Mouse (Mus musculus) stomach, postnatal 0 days (tissue): ENCODE data around the gene Glp2r. TPM values are rescaled to one million over a fixed set of nuclear protein-coding genes. Genes with fewer than 3 reads are reported as not detected.

Source experiments
- ATAC-seq: fragments of 200-750 bp; cut with Nextera tagmentation; 2 replicates; pipeline ENCODE4 v1.8.0; 2017; ENCODE audit not compliant: low FRiP score, low TSS enrichment
- DNase-seq: peaks from one replicate; pipeline ENCODE4 v3.0.0-alpha.2; 2016; ENCODE audit warnings: low spot score
- H3K27ac ChIP-seq: fragments of 300-500 bp; sonication (generic); replicated peaks from 2 replicates; pipeline ENCODE4 v1.5.1; 2014; ENCODE audit warnings: mild to moderate bottlenecking, control low read depth
- H3K27me3 ChIP-seq: fragments of 300-500 bp; sonication (generic); 2 replicates; pipeline ENCODE4 v1.6.1; 2014; ENCODE audit warnings: low read length; ENCODE audit not compliant: control insufficient read depth, insufficient read depth
- H3K36me3 ChIP-seq: fragments of 300-500 bp; sonication (generic); 2 replicates; pipeline ENCODE4 v1.6.1; 2014; ENCODE audit warnings: low read length, mixed read lengths; ENCODE audit not compliant: control insufficient read depth, insufficient read depth
- H3K4me1 ChIP-seq: fragments of 300-500 bp; sonication (generic); replicated peaks from 2 replicates; pipeline ENCODE4 v1.6.1; 2014; ENCODE audit warnings: antibody characterized with exemption; ENCODE audit not compliant: control insufficient read depth, insufficient read depth
- H3K4me2 ChIP-seq: fragments of 300-500 bp; sonication (generic); replicated peaks from 2 replicates; pipeline ENCODE4 v1.6.1; 2014; ENCODE audit warnings: low read depth, mild to moderate bottlenecking, control low read depth, moderate library complexity
- H3K4me3 ChIP-seq: fragments of 300-500 bp; sonication (generic); 2 replicates; pipeline ENCODE4 v1.5.1; 2014; ENCODE audit warnings: low read depth, low read length, control low read depth
- H3K9ac ChIP-seq: fragments of 300-500 bp; sonication (generic); 2 replicates; pipeline ENCODE4 v1.6.1; 2014; ENCODE audit warnings: mild to moderate bottlenecking, low read length, control low read depth, mixed read lengths
- H3K9me3 ChIP-seq: fragments of 300-500 bp; sonication (generic); 2 replicates; pipeline ENCODE4 v1.6.1; 2016; ENCODE audit warnings: low read length; ENCODE audit not compliant: control insufficient read depth
- CTCF ChIP-seq: IDR thresholded peaks from 2 replicates; pipeline ENCODE4 v1.5.1; 2016; ENCODE audit warnings: antibody characterized with exemption, low read depth, mild to moderate bottlenecking, moderate library complexity
- EP300 ChIP-seq: optimal IDR thresholded peaks from 2 replicates; pipeline ENCODE3; 2016; ENCODE audit warnings: antibody characterized with exemption
- WGBS: fragments of 180-500 bp; shearing (Covaris S2); extraction: QIAGEN DNeasy Blood & Tissue Kit; methylation state at CpG from one replicate; pipeline ENCODE4 v1.1.7; 2014; 5-methylcytosine and 5-hydroxymethylcytosine counted together
- polyA plus RNA-seq: library from polyadenylated mRNA; unstranded; fragments of >200 nt; fragmentation: Nextera tagmentation; extraction: Ambion mirVana; gene quantifications from 2 replicates; pipeline ENCODE4 v1.2.1, GENCODE M21; 2015

Glp2r gene
- polyA plus RNA-seq, 1 experiment from 2014 or later: 0.50 TPM

DNA sequence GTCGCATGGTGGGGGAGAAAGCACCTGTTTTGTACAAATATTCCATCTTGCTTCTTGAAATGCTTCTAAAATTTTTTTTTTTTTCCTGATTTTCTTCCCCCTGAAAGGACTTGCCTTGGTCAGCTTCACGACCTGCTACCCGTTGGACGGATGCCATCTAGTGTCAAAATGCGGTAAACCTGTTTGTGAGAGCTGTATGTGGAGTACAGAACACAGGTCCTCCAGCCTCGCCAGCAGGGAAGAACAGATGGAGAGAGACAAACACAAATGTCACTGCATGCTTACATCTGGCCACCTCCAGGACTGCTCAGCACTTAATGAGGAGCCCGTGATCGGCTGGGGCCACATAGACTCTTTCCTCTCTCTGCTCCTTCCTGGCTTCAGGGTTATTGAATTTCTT is 1.6 kb upstream of the Glp2r start:
- Histone ChIP-seq H3K9me3 (no peaks in the 10 kb centered on the region), H3K27ac (no peak overlapping the region), H3K4me3 (no peak overlapping the region), H3K9ac (no peak overlapping the region), H3K4me1 (no peaks in the 10 kb centered on the region), H3K4me2 (no peak overlapping the region), H3K27me3 (no peaks in the 10 kb centered on the region), H3K36me3 (no peaks in the 10 kb centered on the region)
- DNase-seq (peak; percentile 68), ATAC-seq (no peak)
- TF ChIP-seq CTCF (peak; percentile 71), EP300 (no peak)
- WGBS: 10% methylated on average over 8 of the region's 8 CpGs

DNA sequence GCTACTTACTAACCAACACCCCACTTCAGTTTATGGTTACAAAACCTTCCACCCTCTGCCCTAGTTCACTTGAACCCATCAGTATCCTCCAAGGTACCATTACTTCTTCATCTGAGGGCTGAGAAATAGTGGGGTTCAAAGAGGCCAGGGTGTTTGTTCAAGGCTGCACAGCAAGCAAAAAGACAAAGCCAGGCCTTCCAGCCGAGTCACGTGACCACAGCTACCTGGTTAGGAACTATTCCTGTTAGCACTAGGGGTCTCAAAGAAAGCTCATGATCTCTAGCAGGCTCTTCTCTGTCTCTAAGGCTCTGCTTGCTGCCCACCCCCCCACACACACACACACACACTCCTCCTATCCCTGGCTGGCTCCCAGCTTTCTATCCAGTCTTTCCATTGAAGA is 738 bp upstream of the Glp2r start:
- 71% methylated on average over 2 of the region's 2 CpGs for WGBS
- ATAC-seq: no peak
- no peaks in the 10 kb centered on the region for H3K9me3 ChIP-seq
- H3K4me2 ChIP-seq: no peak overlapping the region
- no peak overlapping the region for H3K4me3 ChIP-seq
- no peak overlapping the region for H3K27ac ChIP-seq
- H3K9ac ChIP-seq: no peak overlapping the region
- no peaks in the 10 kb centered on the region for H3K27me3 ChIP-seq
- H3K36me3 ChIP-seq: no peaks in the 10 kb centered on the region
- H3K4me1 ChIP-seq: no peaks in the 10 kb centered on the region
- DNase-seq: no peak
- no peak for TF ChIP-seq CTCF
- TF ChIP-seq EP300: no peak

DNA sequence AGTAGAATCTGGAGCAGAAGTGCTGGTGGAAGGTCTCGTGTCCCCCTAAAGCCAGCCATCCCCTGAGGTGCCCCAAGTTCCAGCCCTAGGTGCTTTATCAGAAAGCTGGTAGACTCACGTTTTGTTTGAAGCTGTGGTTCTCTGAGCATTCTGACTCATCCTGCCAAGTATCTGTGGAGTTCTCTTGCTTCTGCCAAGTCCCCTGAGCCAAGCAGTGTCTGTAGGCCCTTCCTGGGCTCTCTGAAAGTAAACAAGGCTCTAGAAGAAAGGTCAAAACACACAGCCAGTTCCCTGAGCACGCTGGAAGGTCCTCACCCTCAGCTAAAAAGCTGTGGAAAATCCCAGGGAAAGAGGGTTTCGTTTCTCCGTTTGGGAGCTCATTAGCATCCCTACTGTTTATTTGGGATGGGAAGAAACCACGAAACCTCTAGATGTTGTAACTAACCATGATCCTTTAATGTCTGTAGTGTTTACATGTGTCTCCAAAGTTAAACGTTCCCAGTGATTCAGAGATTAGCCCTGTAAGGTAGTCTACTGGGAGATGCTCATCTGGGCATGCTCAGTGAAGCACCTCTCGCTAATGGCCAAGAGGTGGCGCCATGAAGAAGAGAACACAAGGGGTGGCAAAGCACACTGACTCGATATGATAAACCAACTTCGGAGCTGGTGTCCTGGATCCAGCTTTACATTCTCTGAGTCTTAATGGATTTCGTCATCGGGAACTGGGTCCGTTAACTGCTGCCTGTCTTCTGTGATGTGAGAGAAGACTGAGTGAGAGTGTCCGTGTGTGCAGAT is 13.4 kb downstream of the Glp2r start:
- Histone ChIP-seq H3K4me1 (no peaks in the 10 kb centered on the region), H3K4me3 (no peak overlapping the region), H3K9me3 (no peaks in the 10 kb centered on the region), H3K27ac (no peak overlapping the region), H3K27me3 (no peaks in the 10 kb centered on the region), H3K36me3 (no peaks in the 10 kb centered on the region), H3K9ac (no peak overlapping the region), H3K4me2 (no peak overlapping the region)
- DNase-seq (no peak), ATAC-seq (peak; percentile 35; the same call in 1 of the 2 replicates)
- TF ChIP-seq CTCF (peak; percentile 70), EP300 (no peak)
- 49% methylated on average over 15 of the region's 15 CpGs for WGBS

DNA sequence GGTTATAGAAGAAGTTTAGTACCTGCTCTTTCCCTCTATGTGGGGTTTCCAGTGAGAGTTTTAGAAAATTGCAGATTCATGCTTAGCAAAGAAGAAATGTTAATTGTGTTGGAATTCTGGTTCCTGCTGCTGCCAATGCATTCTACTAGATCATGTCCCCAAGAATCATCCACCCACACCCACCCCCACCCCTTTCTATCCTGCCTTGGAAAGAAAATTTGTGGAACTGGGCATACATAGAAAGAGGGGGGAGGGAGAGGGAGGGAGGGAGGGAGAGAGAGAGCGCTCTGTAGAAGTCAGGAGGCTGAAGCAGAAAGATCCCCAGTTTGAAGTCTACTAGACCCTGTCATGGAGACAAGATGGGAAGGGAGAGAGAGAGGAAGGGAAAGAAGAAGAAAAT is 14.7 kb downstream of the Glp2r start:
- no peak overlapping the region for H3K27ac ChIP-seq
- DNase-seq (no peak), ATAC-seq (no peak)
- no peak overlapping the region for H3K9ac ChIP-seq
- H3K27me3 ChIP-seq: no peaks in the 10 kb centered on the region
- no peaks in the 10 kb centered on the region for H3K9me3 ChIP-seq
- no peaks in the 10 kb centered on the region for H3K4me1 ChIP-seq
- no peak overlapping the region for H3K4me2 ChIP-seq
- 100% methylated on average over 1 of the region's 1 CpGs for WGBS
- no peak overlapping the region for H3K4me3 ChIP-seq
- no peaks in the 10 kb centered on the region for H3K36me3 ChIP-seq
- TF ChIP-seq CTCF (no peak), EP300 (no peak)

DNA sequence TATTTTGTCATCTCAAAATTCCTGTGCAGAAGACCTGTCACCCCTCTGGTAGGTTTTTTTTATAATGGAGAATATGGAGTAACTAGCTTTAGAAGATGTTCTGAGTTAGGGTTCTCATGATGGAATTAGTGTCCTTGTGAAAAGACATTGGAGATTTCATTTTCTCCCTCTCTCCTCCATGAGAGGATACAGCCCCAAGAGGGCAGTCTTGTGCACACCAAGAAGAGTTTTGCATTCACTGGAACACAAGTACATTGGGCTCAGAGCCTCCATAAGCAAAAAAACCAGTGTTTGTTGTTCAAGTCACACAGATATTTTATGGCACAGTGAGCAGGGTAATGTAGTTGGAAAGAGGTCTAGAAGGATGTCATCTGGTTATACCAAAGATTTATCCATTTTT is 29.4 kb downstream of the Glp2r start:
- Histone ChIP-seq H3K4me3 (no peak overlapping the region), H3K4me2 (no peak overlapping the region), H3K9ac (no peak overlapping the region), H3K9me3 (no peaks in the 10 kb centered on the region), H3K27ac (no peak overlapping the region), H3K36me3 (no peaks in the 10 kb centered on the region), H3K27me3 (no peaks in the 10 kb centered on the region), H3K4me1 (no peaks in the 10 kb centered on the region)
- ATAC-seq (no peak), DNase-seq (no peak)
- peak; percentile 51 for TF ChIP-seq CTCF
- TF ChIP-seq EP300: no peak

DNA sequence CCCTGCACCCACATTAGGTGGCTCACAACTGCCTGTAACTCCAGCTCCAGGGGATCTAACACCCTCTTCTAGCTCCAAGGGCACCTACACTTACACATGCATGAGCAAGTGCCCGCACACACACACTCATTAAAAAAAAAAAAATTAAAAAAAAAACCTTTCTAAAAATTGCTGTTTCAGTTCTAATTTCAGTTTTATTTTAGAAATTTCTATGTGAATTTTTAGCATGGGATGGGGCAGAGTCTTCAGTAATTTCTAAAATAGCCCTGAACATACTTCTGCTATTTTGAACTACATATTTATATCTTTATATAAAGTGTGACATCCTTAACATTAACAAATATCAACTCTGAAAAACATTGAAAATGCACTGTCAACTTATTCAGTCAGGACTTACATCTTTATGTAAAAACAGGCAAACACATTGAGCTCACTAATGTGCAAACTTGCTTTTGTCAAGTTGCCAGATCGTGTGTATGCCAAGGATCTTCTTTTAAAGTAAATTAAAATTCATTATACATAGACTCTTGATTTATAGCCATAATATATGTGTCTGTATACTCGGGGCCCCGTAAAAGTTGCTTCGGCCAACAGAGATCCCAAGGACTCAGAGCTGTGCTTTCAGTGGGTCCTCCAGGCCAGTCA is 32.0 kb downstream of the Glp2r start:
- ATAC-seq: no peak
- 60% methylated on average over 5 of the region's 5 CpGs for WGBS

More for the DNA sequence above, 32.0 kb downstream of the Glp2r start:
- DNase-seq: no peak
- H3K9me3 ChIP-seq: no peaks in the 10 kb centered on the region
- no peak for TF ChIP-seq EP300
- TF ChIP-seq CTCF: no peak
- H3K9ac ChIP-seq: no peak overlapping the region
- H3K27me3 ChIP-seq: no peaks in the 10 kb centered on the region
- no peak overlapping the region for H3K4me2 ChIP-seq
- H3K4me1 ChIP-seq: no peaks in the 10 kb centered on the region
- no peak overlapping the region for H3K27ac ChIP-seq
- no peaks in the 10 kb centered on the region for H3K36me3 ChIP-seq
- no peak overlapping the region for H3K4me3 ChIP-seq
